Mouse (Mus musculus): ENCODE results near the gene Nos1ap.

GRCm38 (mm10) chr1:170373750-170374149 is 215.9 kb downstream of the Nos1ap start:
- no peak for TF ChIP-seq CTCF (IDR thresholded peaks at IDR 0.05; ENCODE audit: low read depth, low read length)
- no peak for TF ChIP-seq POLR2A (IDR thresholded peaks at IDR 0.05; ENCODE audit: borderline replicate concordance, low read depth, low read length)
